ENCODE assay signal across 8 mouse cellular contexts in genomic region chr11:116852891-116853511, GRCm38 (mm10). TPM values are rescaled to one million over a fixed set of nuclear protein-coding genes. Genes with fewer than 3 reads are reported as not detected.
DNase-seq lines count a peak whose midpoint lies in the region; ATAC-seq and TF ChIP-seq lines count a peak whose summit lies in the region.

Srsf2 (minus strand) TSS chr11:116853094.

- H3ac ChIP-seq in myocyte (ENCODE audit: control insufficient read depth, insufficient read length), result peak within 1 kb of the TSS; percentile 62

- peak; percentile 96 for DNase-seq in A20 (ENCODE audit: low read depth, low spot score)
- DNase-seq in heart, embryonic 10.5 days (ENCODE audit: low spot score), result peak; percentile 98
- peak; percentile 68 for DNase-seq in liver, adult 2 months (ENCODE audit: extremely low read depth, low read depth, low spot score)
- peak; percentile 97 for DNase-seq in splenic B cell, adult 2 months (ENCODE audit: low read depth, low spot score)

- peaks cover 12% of the 10 kb centered on the region for H3K4me1 ChIP-seq in bone marrow macrophage, adult 2 months (ENCODE audit: control insufficient read depth, insufficient read depth, low read length)
- peaks cover 8% of the 10 kb centered on the region for H3K4me1 ChIP-seq in embryonic fibroblast, embryonic 13.5 days (ENCODE audit: control insufficient read depth, insufficient read depth, low read length)
- H3K4me1 ChIP-seq in heart, embryonic 10.5 days, result peaks cover 19% of the 10 kb centered on the region
- H3K4me1 ChIP-seq in kidney, embryonic 16.5 days (ENCODE audit: insufficient read depth, low read length), result peaks cover 21% of the 10 kb centered on the region
- peaks cover 11% of the 10 kb centered on the region for H3K4me1 ChIP-seq in liver, adult 2 months (ENCODE audit: control insufficient read depth, insufficient read depth, low read length)

- peaks cover 40% of the 10 kb centered on the region for H3K36me3 ChIP-seq in heart, embryonic 10.5 days
- peaks cover 15% of the 10 kb centered on the region for H3K36me3 ChIP-seq in kidney, embryonic 16.5 days (ENCODE audit: insufficient read depth, low read length)
- H3K36me3 ChIP-seq in liver, adult 2 months (ENCODE audit: control insufficient read depth, insufficient read depth, low read length), result peaks cover 29% of the 10 kb centered on the region
- peaks cover 35% of the 10 kb centered on the region for H3K36me3 ChIP-seq in myocyte (ENCODE audit: control insufficient read depth, insufficient read depth)
- H3K36me3 ChIP-seq in splenic B cell, adult 2 months (ENCODE audit: control insufficient read depth, insufficient read depth, low read length, poor library complexity, severe bottlenecking), result peaks cover 11% of the 10 kb centered on the region; the same call in 1 of the 2 replicates

- no peaks in the 10 kb centered on the region for H3K9me3 ChIP-seq in heart, embryonic 10.5 days
- no peaks in the 10 kb centered on the region for H3K9me3 ChIP-seq in kidney, embryonic 16.5 days (ENCODE audit: low read length)

- H3K27me3 ChIP-seq in heart, embryonic 10.5 days (ENCODE audit: insufficient read depth, poor library complexity, severe bottlenecking), result no peaks in the 10 kb centered on the region
- no peaks in the 10 kb centered on the region for H3K27me3 ChIP-seq in kidney, embryonic 16.5 days (ENCODE audit: insufficient read depth, low read length)
- H3K27me3 ChIP-seq in liver, adult 2 months (ENCODE audit: control insufficient read depth, insufficient read depth, low read length), result no peaks in the 10 kb centered on the region
- no peaks in the 10 kb centered on the region for H3K27me3 ChIP-seq in myocyte (ENCODE audit: control insufficient read depth, insufficient read depth, insufficient read length)
- H3K27me3 ChIP-seq in splenic B cell, adult 2 months (ENCODE audit: control insufficient read depth, insufficient read depth, low read length, poor library complexity, severe bottlenecking), result no peaks in the 10 kb centered on the region

- TF ChIP-seq POLR2A in bone marrow macrophage, adult 2 months (IDR thresholded peaks at IDR 0.05; ENCODE audit: borderline replicate concordance, low read depth, low read length), result peak; percentile 96
- TF ChIP-seq POLR2A in embryonic fibroblast, embryonic 13.5 days (IDR thresholded peaks at IDR 0.05; ENCODE audit: low read depth, low read length), result peak; percentile 99
- TF ChIP-seq POLR2A in liver, adult 2 months (IDR thresholded peaks at IDR 0.05; ENCODE audit: extremely low read depth, insufficient read depth, low read length), result peak; percentile 99
- TF ChIP-seq POLR2A in myocyte (IDR thresholded peaks at IDR 0.05; ENCODE audit: insufficient read length, low read depth), result peak; percentile 87

- H3K4me3 ChIP-seq in bone marrow macrophage, adult 2 months (ENCODE audit: insufficient read depth, low read length), result peak within 1 kb of the TSS; percentile 97
- H3K4me3 ChIP-seq in embryonic fibroblast, embryonic 13.5 days (ENCODE audit: insufficient read depth, low read length), result peak within 1 kb of the TSS; percentile 96
- peak within 1 kb of the TSS; percentile 98 for H3K4me3 ChIP-seq in heart, embryonic 10.5 days
- H3K4me3 ChIP-seq in kidney, embryonic 16.5 days (ENCODE audit: low read length), result peak within 1 kb of the TSS; percentile 95
- peak within 1 kb of the TSS; percentile 96 for H3K4me3 ChIP-seq in liver, adult 2 months (ENCODE audit: insufficient read depth, low read depth, low read length)
- peak within 1 kb of the TSS; percentile 97 for H3K4me3 ChIP-seq in myocyte

- H3K9ac ChIP-seq in kidney, embryonic 16.5 days (replicated peaks; ENCODE audit: low read length), result peak within 1 kb of the TSS; percentile 99
- peak within 1 kb of the TSS; percentile 98 for H3K9ac ChIP-seq in liver, adult 2 months (ENCODE audit: low read depth, low read length)

- no peak for TF ChIP-seq CTCF in bone marrow macrophage, adult 2 months (IDR thresholded peaks at IDR 0.05; ENCODE audit: low read depth, low read length)
- no peak for TF ChIP-seq CTCF in embryonic fibroblast, embryonic 13.5 days (IDR thresholded peaks at IDR 0.05; ENCODE audit: borderline replicate concordance, insufficient read depth, low read length)
- no peak for TF ChIP-seq CTCF in liver, adult 2 months (IDR thresholded peaks at IDR 0.05; ENCODE audit: low read depth, low read length)

- under 1% methylated on average over 71 of the region's 74 CpGs for WGBS in heart, embryonic 10.5 days
- under 1% methylated on average over 66 of the region's 74 CpGs for WGBS in kidney, embryonic 16.5 days
- WGBS in liver, adult 2 months, result under 1% methylated on average over 74 of the region's 74 CpGs

- H3K27ac ChIP-seq in bone marrow macrophage, adult 2 months (ENCODE audit: insufficient read depth, low read depth, low read length), result peak within 1 kb of the TSS; percentile 97
- peak within 1 kb of the TSS; percentile 95 for H3K27ac ChIP-seq in embryonic fibroblast, embryonic 13.5 days (ENCODE audit: insufficient read depth, low read length)
- H3K27ac ChIP-seq in heart, embryonic 10.5 days, result peak within 1 kb of the TSS; percentile 99
- peak within 1 kb of the TSS; percentile 99 for H3K27ac ChIP-seq in kidney, embryonic 16.5 days (ENCODE audit: low read length)
- H3K27ac ChIP-seq in liver, adult 2 months (replicated peaks; ENCODE audit: insufficient read depth, low read depth, low read length), result peak within 1 kb of the TSS; percentile 96

- H3K4me2 ChIP-seq in kidney, embryonic 16.5 days (replicated peaks; ENCODE audit: low read depth, low read length), result peak within 1 kb of the TSS; percentile 77
- peak within 1 kb of the TSS; percentile 97 for H3K4me2 ChIP-seq in myocyte (ENCODE audit: low read depth)

- peak; percentile 92 for ATAC-seq in kidney, embryonic 16.5 days (ENCODE audit: low FRiP score, low TSS enrichment)

- peaks cover 16% of the 10 kb centered on the region for H3K79me2 ChIP-seq in liver, adult 2 months (ENCODE audit: control insufficient read depth, insufficient read depth, low read length)
- peaks cover 67% of the 10 kb centered on the region for H3K79me2 ChIP-seq in myocyte (ENCODE audit: control insufficient read depth, insufficient read depth)

TF ChIP-seq in myocyte, 11 proteins besides CTCF, POLR2A, EP300 and RAD21:
- no peak for TF ChIP-seq USF1 (IDR thresholded peaks at IDR 0.05; ENCODE audit: low read depth)
- TF ChIP-seq MYOG (IDR thresholded peaks at IDR 0.05; ENCODE audit: control insufficient read depth in 1 of 3, insufficient read depth in 1 of 3, insufficient read length in 2 of 3, low read depth in 2 of 3), result no peak
- TF ChIP-seq SRF (IDR thresholded peaks at IDR 0.05; ENCODE audit: control insufficient read depth, insufficient read length, low read depth), result no peak
- TF ChIP-seq CEBPB (IDR thresholded peaks at IDR 0.05; ENCODE audit: insufficient read depth, poor library complexity, severe bottlenecking), result peak; percentile 96
- TF ChIP-seq TCF12 (IDR thresholded peaks at IDR 0.05; ENCODE audit: insufficient read depth, poor library complexity, severe bottlenecking), result no peak
- TF ChIP-seq MYOD1 (IDR thresholded peaks at IDR 0.05; ENCODE audit: control insufficient read depth in 1 of 3, insufficient read length in 2 of 3, low read depth in 2 of 3), result no peak
- no peak for TF ChIP-seq MAX (IDR thresholded peaks at IDR 0.05; ENCODE audit: low read depth)
- TF ChIP-seq E2F4 (IDR thresholded peaks at IDR 0.05; ENCODE audit: insufficient read depth), result peak; percentile 2
- TF ChIP-seq POLR2AphosphoS2 (IDR thresholded peaks at IDR 0.05; ENCODE audit: insufficient read length, low read depth), result peak; percentile 98

RNA-seq across cellular contexts. Expression of gene Srsf2, which starts in this region (rescaled TPM):
- polyA plus RNA-seq in bone marrow macrophage, adult 2 months (2012; ENCODE audit: insufficient read depth, insufficient read length, missing spikeins), result 259 and 286 TPM in 2 replicates
- polyA plus RNA-seq in embryonic fibroblast, embryonic 13.5 days (2011; ENCODE audit: insufficient read length, low read depth, missing spikeins), result 301 and 306 TPM in 2 replicates
- 577 and 728 TPM in 2 replicates for polyA plus RNA-seq in heart, embryonic 10.5 days (2016; fragmentation: Nextera tagmentation; extraction: Ambion mirVana)
- polyA plus RNA-seq in kidney, embryonic 16.5 days (2015; fragmentation: Nextera tagmentation; extraction: Ambion mirVana), result 729 and 742 TPM in 2 replicates
- 50.6 and 60.3 TPM in 2 replicates for total RNA-seq in liver, adult 2 months (2014; rRNA removed)
- polyA plus RNA-seq in liver, adult 2 months (2012; rRNA removed), result 206 and 250 TPM in 2 replicates
- polyA plus RNA-seq in myocyte (2012; fragmentation: generic; extraction: Trizol), result 145 TPM

Comparison
In these comparisons a context has a peak if more than half of its experiments do, and no peak if none do; other contexts are left out.
1. Peak in every context shown above with its lines: DNase-seq, ATAC-seq, H3K4me3 ChIP-seq and H3K27ac ChIP-seq.